Mouse (Mus musculus) small intestine, adult 2 months (tissue): ENCODE data around the gene Mcoln3.

Experiments
- CTCF ChIP-seq: fragments of 200-500 bp; IDR thresholded peaks from 2 replicates; pipeline ENCODE4 v1.5.1; 2012; ENCODE audit warnings: low read depth, mild to moderate bottlenecking, control low read depth, inconsistent platforms, low read length, moderate library complexity, mixed read lengths; ENCODE audit not compliant: insufficient replicate concordance, insufficient read length; ENCODE audit errors: extremely low read depth
- POLR2A ChIP-seq: fragments of 200-500 bp; IDR thresholded peaks from 2 replicates; pipeline ENCODE4 v1.6.1; 2012; ENCODE audit warnings: low read depth, mild to moderate bottlenecking, control low read depth, inconsistent platforms, low read length, moderate library complexity

DNA sequence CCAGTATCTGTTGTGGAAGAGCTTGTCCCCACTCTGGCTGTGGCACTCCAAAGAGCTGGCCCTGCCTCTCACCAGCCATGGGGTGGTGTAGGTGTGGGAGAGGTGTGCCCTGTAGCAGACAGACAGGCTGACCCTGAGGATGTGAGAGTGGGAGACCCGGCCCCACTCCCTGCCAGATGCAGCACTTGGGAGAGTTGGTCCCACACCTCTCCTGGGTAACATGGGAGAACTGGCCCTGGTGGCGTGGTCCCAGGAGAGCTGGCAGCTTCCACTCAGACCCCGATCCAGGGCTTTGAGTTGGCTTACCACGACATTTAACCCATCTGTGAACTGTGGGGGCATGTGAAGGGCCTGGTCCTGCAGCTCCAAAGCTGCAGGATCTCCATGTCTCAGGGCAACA, 19.4 kb upstream of the Mcoln3 start:
- no peak for TF ChIP-seq CTCF
- no peak for TF ChIP-seq POLR2A
